Mouse (Mus musculus): ENCODE measurements around the gene Rsrc2. TPM values are rescaled to one million over a fixed set of nuclear protein-coding genes. Genes with fewer than 3 reads are reported as not detected.
"Not testable (repeated sequence)": the region's sequence is repeated elsewhere in the genome, so short reads cannot be mapped to it uniquely, and the experiment has no call there.

Rsrc2 gene
- polyA plus RNA-seq, 1 experiment = 15.1 TPM

DNA sequence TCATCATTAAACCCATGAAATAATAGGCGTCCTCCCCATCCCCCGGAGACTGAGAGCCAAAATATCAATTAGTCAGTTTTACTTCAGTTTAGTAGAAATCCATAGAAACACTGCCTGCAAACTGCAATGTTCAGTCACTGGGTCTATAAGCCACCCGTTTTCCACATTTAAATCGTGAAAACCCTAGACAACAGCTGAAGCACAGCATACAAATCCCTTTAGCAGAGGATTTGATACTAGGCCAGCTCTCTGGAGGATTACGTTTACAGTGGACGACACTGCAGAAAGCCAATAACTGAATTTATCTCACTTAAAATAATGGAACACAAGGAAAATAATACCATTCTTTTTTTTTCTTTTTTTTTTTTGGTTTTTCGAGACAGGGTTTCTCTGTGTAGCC lies 1.6 kb downstream of the Rsrc2 start:
- no peak for TF ChIP-seq FLI1 (IDR thresholded peaks at IDR 0.05; ENCODE audit: low read length)
- TF ChIP-seq GATA1 (IDR thresholded peaks at IDR 0.05; ENCODE audit: borderline replicate concordance, low read length) = no peak
- no peaks in the 10 kb centered on the region for H3K27me3 ChIP-seq (replicated peaks)
- no peaks in the 10 kb centered on the region for H3K9me3 ChIP-seq
- H3K4me1 ChIP-seq = peaks cover 32% of the 10 kb centered on the region
- peaks cover 46% of the 10 kb centered on the region for H3K36me3 ChIP-seq (replicated peaks; ENCODE audit: low read length)
- peak overlapping the region; percentile 89 for H3K4me3 ChIP-seq (replicated peaks)

DNA sequence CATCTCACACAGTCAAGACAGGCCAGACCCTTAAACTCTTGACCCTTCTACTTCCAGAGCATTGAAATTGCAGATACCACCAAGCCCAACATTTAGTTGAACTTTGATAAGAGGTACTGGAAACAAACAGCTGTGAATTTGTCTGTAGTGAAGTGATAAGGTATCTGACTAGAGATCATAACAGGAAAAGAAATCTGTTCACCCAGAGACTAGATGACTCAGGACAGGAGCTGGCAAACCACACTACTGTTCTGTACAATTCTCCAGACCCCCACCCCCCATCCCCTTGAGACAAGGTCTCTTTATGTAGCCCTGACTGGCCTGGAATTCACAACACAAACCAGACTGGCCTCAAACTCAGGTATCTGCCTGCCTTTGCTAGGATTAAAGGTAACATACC lies 3.0 kb downstream of the Rsrc2 start:
- Histone ChIP-seq H3K4me3 (replicated peaks) (peak overlapping the region; percentile 71), H3K9me3 (no peaks in the 10 kb centered on the region), H3K27me3 (replicated peaks) (no peaks in the 10 kb centered on the region), H3K36me3 (replicated peaks; ENCODE audit: low read length) (peaks cover 56% of the 10 kb centered on the region), H3K4me1 (peaks cover 32% of the 10 kb centered on the region)
- no peak for TF ChIP-seq GATA1 (IDR thresholded peaks at IDR 0.05; ENCODE audit: borderline replicate concordance, low read length)
- TF ChIP-seq FLI1 (IDR thresholded peaks at IDR 0.05; ENCODE audit: low read length) = no peak

DNA sequence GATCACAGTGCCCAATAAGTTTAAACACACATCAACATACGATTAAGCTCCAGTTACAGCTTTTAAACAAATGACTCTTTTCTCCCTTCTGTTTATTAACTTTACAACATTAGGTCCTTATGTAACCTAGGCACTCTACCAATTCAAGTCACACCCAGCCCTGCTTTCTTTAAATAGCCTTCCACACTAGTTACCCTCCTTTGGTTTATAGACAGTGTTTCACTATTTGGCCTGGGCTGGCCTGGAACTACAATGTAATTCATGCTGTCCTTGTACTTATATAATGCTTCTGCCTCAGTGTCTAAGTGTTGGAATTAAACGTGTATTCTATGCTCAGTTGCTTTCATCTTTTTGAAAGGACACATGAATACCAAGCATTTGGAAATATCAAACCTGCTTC lies 4.9 kb downstream of the Rsrc2 start:
- Histone ChIP-seq H3K27me3 (replicated peaks) (no peaks in the 10 kb centered on the region), H3K4me1 (peaks cover 23% of the 10 kb centered on the region), H3K4me3 (replicated peaks) (no peak overlapping the region), H3K9me3 (no peaks in the 10 kb centered on the region), H3K36me3 (replicated peaks; ENCODE audit: low read length) (peaks cover 73% of the 10 kb centered on the region)
- TF ChIP-seq FLI1 (IDR thresholded peaks at IDR 0.05; ENCODE audit: low read length) (no peak), GATA1 (IDR thresholded peaks at IDR 0.05; ENCODE audit: borderline replicate concordance, low read length) (no peak)

- H3K4me1 ChIP-seq = no peaks in the 10 kb centered on the region
- no peaks in the 10 kb centered on the region for H3K9me3 ChIP-seq
- H3K27me3 ChIP-seq (replicated peaks) = no peaks in the 10 kb centered on the region
- TF ChIP-seq FLI1 (IDR thresholded peaks at IDR 0.05; ENCODE audit: low read length) = no peak
- TF ChIP-seq GATA1 (IDR thresholded peaks at IDR 0.05; ENCODE audit: borderline replicate concordance, low read length) = no peak
- H3K36me3 ChIP-seq (replicated peaks; ENCODE audit: low read length) = peaks cover 89% of the 10 kb centered on the region
- H3K4me3 ChIP-seq (replicated peaks) = no peak overlapping the region
Measured at GRCm38 (mm10) chr5:123730981-123731380, 18.2 kb downstream of the Rsrc2 start.

DNA sequence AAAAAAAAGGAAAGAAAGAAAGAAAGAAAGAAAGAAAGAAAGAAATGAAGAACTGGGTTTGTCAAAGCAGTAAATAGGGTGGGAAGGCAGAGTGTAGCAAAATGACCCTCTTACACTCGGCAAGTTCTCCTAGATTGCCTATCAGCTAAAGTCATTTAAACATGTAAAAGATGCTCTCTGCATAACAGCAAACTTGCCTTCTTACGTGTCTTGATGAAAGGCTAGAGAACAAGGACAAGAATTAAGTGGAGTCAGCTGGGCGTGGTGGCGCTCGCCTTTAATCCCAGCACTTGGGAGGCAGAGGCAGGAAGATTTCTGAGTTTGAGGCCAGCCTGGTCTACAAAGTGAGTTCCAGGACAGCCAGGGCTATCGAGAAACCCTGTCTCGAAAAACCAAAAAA lies 25.4 kb downstream of the Rsrc2 start:
- H3K9me3 ChIP-seq; H3K27me3 ChIP-seq (replicated peaks): not testable (repeated sequence)

DNA sequence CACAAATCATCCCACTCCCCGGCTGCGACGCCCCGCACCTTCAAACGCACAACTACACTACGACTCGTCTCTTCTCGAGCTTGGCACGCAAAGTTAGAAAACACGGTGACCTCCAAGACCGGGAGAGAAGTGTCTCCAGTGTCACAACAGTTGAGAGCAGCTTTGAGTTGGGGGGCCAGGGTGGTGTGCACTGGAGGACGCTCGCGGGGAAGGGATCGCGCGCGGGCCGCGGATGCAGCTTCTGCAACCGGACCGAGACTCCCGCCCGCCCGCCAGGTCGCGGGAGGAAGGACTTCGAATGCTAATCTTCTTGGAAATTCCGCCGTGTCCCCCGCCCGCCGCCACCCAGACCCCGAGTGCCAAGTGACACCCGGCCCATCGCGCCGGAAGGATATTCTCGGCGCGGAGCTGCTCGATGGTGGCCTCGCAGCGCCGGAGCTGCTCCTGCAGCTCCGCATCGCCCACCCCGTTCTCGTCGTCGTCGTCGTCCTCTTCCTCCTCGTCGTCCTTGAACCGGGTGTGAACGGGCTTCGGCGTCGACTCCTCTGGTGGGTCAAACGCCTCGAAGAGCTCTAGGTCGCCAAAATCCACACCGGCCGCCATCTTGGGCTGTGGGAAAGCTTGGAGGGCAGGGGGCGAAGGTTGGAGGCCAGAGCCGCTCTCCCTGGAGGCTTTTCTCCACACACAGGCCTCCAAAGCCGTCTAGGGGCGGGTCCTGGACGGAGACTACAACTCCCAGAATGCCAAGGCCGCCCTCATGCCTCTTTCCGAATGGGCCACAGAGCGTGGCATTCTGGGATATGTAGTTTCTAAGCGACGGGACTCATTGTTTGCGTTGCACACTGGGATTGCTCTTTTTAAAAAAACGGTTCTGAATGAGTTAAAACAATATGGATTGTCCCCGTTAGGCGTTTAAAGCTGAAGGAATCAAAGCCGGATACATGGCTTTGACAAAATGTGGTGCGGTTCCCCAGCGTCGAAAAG lies 28.6 kb downstream of the Rsrc2 start, which contains the start of gene Zcchc8:
Gene Zcchc8 (minus strand): TSS at position 773 of the 984 bp plus-strand sequence.
- H3K36me3 ChIP-seq (replicated peaks; ENCODE audit: low read length) = peaks cover 24% of the 10 kb centered on the region
- TF ChIP-seq GATA1 (IDR thresholded peaks at IDR 0.05; ENCODE audit: borderline replicate concordance, low read length) (no peak), FLI1 (IDR thresholded peaks at IDR 0.05; ENCODE audit: low read length) (no peak)
- peaks cover 31% of the 10 kb centered on the region for H3K4me1 ChIP-seq
- no peaks in the 10 kb centered on the region for H3K27me3 ChIP-seq (replicated peaks)
- peak within 1 kb of the TSS; percentile 98 for H3K4me3 ChIP-seq (replicated peaks)
- H3K9me3 ChIP-seq = no peaks in the 10 kb centered on the region

More for the DNA sequence above, 25.4 kb downstream of the Rsrc2 start:
- H3K4me1 ChIP-seq; H3K4me3 ChIP-seq (replicated peaks): not testable (repeated sequence)
- H3K36me3 ChIP-seq (replicated peaks; ENCODE audit: low read length) = peaks cover 17% of the 10 kb centered on the region

DNA sequence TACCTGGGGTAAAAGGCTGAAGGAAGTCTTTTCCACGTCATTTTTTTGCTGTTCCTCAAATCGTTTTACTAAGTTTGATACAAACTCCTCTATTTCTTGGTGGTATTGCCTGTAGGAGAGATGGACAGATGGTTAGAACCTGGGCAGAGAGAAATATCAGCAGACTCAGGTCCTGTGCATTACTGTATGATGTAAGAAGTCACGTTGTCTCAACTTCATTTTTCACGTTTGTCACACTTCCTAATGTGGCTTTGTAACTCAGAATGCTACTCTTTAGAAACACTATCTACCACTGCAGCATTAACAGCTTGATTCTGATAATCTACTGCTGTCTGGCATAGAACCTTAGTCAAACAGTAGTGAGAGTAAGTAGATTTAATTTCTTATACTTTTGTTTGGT lies 34.6 kb downstream of the Rsrc2 start:
- H3K27me3 ChIP-seq (replicated peaks) = no peaks in the 10 kb centered on the region
- H3K4me3 ChIP-seq (replicated peaks) = no peak overlapping the region
- peaks cover 35% of the 10 kb centered on the region for H3K4me1 ChIP-seq
- peaks cover 81% of the 10 kb centered on the region for H3K36me3 ChIP-seq (replicated peaks; ENCODE audit: low read length)
- H3K9me3 ChIP-seq = no peaks in the 10 kb centered on the region
- TF ChIP-seq GATA1 (IDR thresholded peaks at IDR 0.05; ENCODE audit: borderline replicate concordance, low read length) (no peak), FLI1 (IDR thresholded peaks at IDR 0.05; ENCODE audit: low read length) (no peak)

DNA sequence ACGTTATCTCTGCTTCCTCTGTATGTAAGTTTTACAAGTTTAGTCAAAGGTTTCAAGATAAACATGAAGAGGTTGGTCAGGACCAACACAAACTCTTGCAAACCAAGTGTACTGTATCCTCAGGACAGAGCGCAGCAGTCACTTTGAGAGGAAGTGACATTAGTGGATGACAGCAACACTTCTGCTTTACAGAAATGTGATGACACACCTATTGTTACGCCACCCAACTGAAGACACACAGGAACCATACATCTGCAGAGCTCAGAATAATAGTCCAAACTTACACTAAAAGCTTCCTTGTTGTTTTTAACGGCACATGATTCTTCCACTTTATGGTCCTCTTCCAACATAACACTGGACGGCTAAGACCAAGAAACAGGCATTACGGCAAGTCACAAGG lies 35.4 kb downstream of the Rsrc2 start:
- Histone ChIP-seq H3K27me3 (replicated peaks) (no peaks in the 10 kb centered on the region), H3K9me3 (no peaks in the 10 kb centered on the region), H3K4me3 (replicated peaks) (no peak overlapping the region), H3K4me1 (peaks cover 28% of the 10 kb centered on the region), H3K36me3 (replicated peaks; ENCODE audit: low read length) (peaks cover 90% of the 10 kb centered on the region)
- TF ChIP-seq GATA1 (IDR thresholded peaks at IDR 0.05; ENCODE audit: borderline replicate concordance, low read length) = no peak
- TF ChIP-seq FLI1 (IDR thresholded peaks at IDR 0.05; ENCODE audit: low read length) = no peak

- Histone ChIP-seq H3K4me1 (0 out of 2 replicates have a peak, but pooled peaks cover 4% of the 10 kb centered on the region), H3K4me3 (replicated peaks) (no peak overlapping the region), H3K9me3 (no peaks in the 10 kb centered on the region), H3K27me3 (replicated peaks) (no peaks in the 10 kb centered on the region), H3K36me3 (replicated peaks; ENCODE audit: low read length) (peaks cover 98% of the 10 kb centered on the region)
- no peak for TF ChIP-seq FLI1 (IDR thresholded peaks at IDR 0.05; ENCODE audit: low read length)
Measured at GRCm38 (mm10) chr5:123709571-123709970, 39.6 kb downstream of the Rsrc2 start.

DNA sequence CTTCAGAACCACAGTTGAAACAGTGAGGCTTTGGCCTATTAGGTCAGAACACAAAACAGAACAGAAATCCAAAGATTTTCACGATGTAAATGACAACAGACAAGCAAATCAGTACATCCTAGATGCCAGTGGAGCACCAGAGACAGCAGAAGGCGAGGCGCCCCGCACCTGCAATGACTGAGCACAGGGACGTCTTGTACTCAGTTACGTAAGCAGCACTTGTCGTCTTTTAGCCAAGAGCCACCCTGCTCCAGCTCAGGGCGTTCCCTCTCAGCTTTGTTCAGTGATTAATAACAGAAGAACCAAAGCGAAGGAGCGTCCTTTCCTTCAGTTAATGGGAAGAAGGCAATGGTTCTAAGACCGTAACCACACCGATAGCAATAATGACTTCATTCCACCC lies 40.6 kb downstream of the Rsrc2 start:
- Histone ChIP-seq H3K27me3 (replicated peaks) (no peaks in the 10 kb centered on the region), H3K4me3 (replicated peaks) (no peak overlapping the region), H3K36me3 (replicated peaks; ENCODE audit: low read length) (peaks cover 98% of the 10 kb centered on the region), H3K9me3 (no peaks in the 10 kb centered on the region), H3K4me1 (0 out of 2 replicates have a peak, but pooled peaks cover 4% of the 10 kb centered on the region)
- no peak for TF ChIP-seq FLI1 (IDR thresholded peaks at IDR 0.05; ENCODE audit: low read length)
